Comparison of ENCODE assay signal across 23 mouse cellular contexts in the genomic region with DNA sequence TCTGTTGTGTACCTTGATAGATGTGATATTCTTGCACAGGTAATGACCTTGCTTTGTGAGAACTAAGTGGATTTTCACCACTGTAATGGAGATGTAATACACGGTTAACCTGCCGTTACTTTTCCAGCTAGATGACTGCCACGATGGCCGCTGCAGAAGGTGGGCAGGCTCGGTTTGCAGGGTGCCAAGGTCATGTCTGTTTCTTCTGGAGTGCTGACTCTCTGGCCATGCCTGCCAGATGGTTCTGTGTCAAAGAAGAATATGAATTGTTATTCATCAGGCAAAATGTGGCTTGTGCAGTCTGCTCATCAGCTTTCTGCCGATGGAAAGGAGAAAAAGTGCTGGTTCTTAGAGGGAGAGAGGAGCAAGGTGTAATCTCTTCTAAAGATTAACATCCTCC.
"Had no signal": no experiment of that assay in that cellular context is flagged by ENCODE, and none has a peak within 500 bp of the region (broad histone marks: within the 10 kb centered on the region; RNA-seq: fewer than 3 reads in every experiment).

No protein-coding gene starts in this region.

- H3K27ac ChIP-seq: limb, embryonic 12.5 days; limb, embryonic 15.5 days; liver, embryonic 14.5 days; midbrain, embryonic 10.5 days; midbrain, embryonic 13.5 days; neural tube, embryonic 13.5 days; stomach, embryonic 15.5 days had no signal

- H3K9me3 ChIP-seq: limb, embryonic 12.5 days; limb, embryonic 15.5 days; megakaryocyte, embryonic 14.5 days; midbrain, embryonic 10.5 days; midbrain, embryonic 13.5 days; neural tube, embryonic 13.5 days; stomach, embryonic 15.5 days had no signal

- H3K9ac ChIP-seq: limb, embryonic 12.5 days; limb, embryonic 15.5 days; liver, embryonic 14.5 days; liver, postnatal 0 days; lung, embryonic 14.5 days; midbrain, embryonic 13.5 days; neural tube, embryonic 13.5 days; stomach, embryonic 15.5 days had no signal

- H3K4me1 ChIP-seq: limb, embryonic 12.5 days; limb, embryonic 15.5 days; midbrain, embryonic 10.5 days; neural tube, embryonic 13.5 days; stomach, embryonic 15.5 days had no signal

- H3K27me3 ChIP-seq: limb, embryonic 12.5 days; limb, embryonic 15.5 days; megakaryocyte, embryonic 14.5 days; midbrain, embryonic 13.5 days; neural tube, embryonic 13.5 days; stomach, embryonic 15.5 days had no signal

- DNase-seq: kidney, postnatal 14 days; kidney, postnatal 4 days; left cerebral cortex, postnatal 4 days; liver, postnatal 0 days; lung, embryonic 14.5 days; retina, postnatal 1 day; right cerebral cortex, postnatal 25 days; spleen, adult 18-20 months; thymus, adult 2 months; thymus, postnatal 14 days; thymus, postnatal 4 days had no signal

- H3K4me2 ChIP-seq: limb, embryonic 12.5 days; limb, embryonic 15.5 days; liver, embryonic 11.5 days; lung, embryonic 14.5 days; midbrain, embryonic 13.5 days; neural tube, embryonic 13.5 days; stomach, embryonic 15.5 days had no signal

- H3K4me3 ChIP-seq: limb, embryonic 12.5 days; limb, embryonic 15.5 days; megakaryocyte, embryonic 14.5 days; midbrain, embryonic 10.5 days; midbrain, embryonic 13.5 days; myocyte; neural tube, embryonic 13.5 days; stomach, embryonic 15.5 days had no signal

- ATAC-seq: liver, postnatal 0 days; lung, postnatal 0 days; midbrain, embryonic 13.5 days; midbrain, embryonic 16.5 days had no signal
